Mouse (Mus musculus): ENCODE data around the gene Nrip1. TPM values are rescaled to one million over a fixed set of nuclear protein-coding genes. Genes with fewer than 3 reads are reported as not detected.
A peak's percentile ranks its signal among the peaks of the same experiment; 100 is the strongest.

Nrip1 gene
- polyA plus RNA-seq, 1 experiment from 2014 or later, result 28.5 TPM

DNA sequence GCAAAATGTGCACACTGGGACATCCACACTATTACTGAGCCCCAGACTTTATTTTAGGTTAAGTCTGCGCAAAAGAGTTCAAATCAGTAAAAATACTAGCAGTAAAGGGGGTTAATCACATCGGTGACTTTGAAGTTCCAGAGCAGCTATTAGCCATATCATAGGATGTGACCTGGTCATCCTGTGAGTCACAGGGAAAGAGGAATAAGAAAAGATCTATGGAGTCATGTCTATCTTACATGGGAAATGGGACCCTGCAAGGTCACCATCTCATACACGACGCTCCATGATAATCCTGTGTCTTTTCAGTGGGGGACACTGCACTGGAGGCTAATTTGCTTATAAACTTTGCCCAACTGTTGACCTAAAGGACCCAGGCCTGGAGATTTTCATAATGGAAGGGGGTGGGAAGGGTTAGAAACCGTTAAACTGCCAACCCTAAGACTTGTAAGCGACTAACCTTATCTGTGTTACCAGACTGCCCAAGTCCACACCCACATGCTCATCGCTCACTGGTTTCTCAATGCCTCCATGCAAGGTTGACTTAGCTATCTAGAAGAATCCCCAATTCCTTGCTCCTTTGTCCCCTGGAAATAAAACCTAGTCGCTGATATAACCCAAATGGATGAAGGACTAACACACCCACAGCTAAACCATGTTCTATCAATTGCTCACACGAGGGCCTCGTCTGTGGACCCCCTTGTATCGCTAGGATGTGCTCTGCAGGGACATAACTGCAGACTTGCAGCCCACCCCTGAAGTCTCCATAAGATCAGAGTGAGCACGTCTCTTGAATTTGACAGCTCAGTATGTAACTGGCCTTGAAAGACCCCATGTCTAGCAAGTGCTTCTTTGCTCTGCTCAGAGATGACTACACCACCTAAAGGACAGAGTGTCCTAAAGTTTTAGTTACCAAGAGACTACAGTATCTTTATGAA, 59.3 kb downstream of the Nrip1 start:
- Histone ChIP-seq H3K4me1 (replicated peaks) (peaks cover 18% of the 10 kb centered on the region), H3K27me3 (replicated peaks) (no peaks in the 10 kb centered on the region), H3K27ac (ENCODE audit: poor library complexity, severe bottlenecking) (peak overlapping the region; percentile 48), H3K9ac (no peak overlapping the region), H3K4me2 (no peak overlapping the region), H3K9me3 (replicated peaks) (no peaks in the 10 kb centered on the region), H3K36me3 (peaks cover 3% of the 10 kb centered on the region; the same call in 1 of the 2 replicates), H3K4me3 (no peak overlapping the region)
- 61% methylated on average over 12 of the region's 12 CpGs for WGBS
- ATAC-seq (ENCODE audit: insufficient number of reproducible peaks, low FRiP score), result peak; percentile 94

DNA sequence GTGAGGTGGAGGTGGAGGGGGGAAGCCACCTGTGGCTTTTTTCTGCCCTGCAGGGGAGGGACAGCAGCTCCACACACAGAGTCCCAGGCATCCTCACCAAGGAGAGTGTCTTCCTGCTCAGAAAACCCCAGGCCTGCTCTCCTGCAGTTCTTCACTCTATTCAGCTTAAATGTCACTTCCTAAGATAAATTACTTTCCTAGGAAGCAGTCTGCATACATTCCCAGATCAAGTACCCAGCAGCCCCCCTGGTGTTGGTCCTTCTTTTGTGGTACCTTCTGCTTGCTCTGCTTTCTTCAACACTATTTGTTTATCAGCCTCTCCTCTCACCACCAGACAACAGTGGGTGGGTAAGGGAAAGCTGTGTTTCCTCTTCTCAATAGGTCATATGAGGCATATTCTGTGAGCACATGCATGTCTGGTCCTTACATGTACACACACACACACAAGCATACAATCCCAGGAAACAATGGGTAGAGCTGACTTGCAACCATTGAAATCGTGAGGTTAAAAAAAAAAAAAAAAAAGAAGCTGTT, 60.7 kb downstream of the Nrip1 start:
- Histone ChIP-seq H3K27ac (ENCODE audit: poor library complexity, severe bottlenecking) (peak overlapping the region; percentile 23; the same call in 1 of the 2 replicates), H3K4me3 (no peak overlapping the region), H3K9me3 (replicated peaks) (no peaks in the 10 kb centered on the region), H3K9ac (no peak overlapping the region), H3K27me3 (replicated peaks) (no peaks in the 10 kb centered on the region), H3K4me1 (replicated peaks) (peaks cover 20% of the 10 kb centered on the region), H3K4me2 (no peak overlapping the region), H3K36me3 (peaks cover 7% of the 10 kb centered on the region)
- ATAC-seq (ENCODE audit: insufficient number of reproducible peaks, low FRiP score), result no peak; the same call in 1 of the 2 replicates
- 53% methylated on average over 1 of the region's 1 CpGs for WGBS

DNA sequence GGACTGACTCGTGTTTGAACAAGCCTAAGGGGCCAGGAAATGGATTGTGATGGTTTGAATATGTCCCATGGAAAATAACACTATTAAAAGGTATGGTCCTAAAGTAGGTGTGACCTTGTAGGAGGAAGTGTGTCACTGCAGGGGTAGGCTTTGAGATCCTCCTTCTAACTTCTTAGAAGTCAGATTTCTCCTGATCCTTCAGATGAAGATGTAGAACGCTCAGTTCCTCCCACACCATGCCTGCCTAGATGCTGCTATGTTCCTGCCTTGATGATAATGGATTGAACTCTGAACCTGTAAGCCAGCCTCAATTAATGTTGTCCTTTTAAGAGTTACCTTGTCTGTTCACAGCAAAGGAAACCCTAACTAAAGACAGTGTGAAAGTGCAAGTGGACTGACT, 62.8 kb downstream of the Nrip1 start:
- no peak for ATAC-seq (ENCODE audit: insufficient number of reproducible peaks, low FRiP score)
- no peak overlapping the region for H3K4me3 ChIP-seq
- no peak overlapping the region for H3K4me2 ChIP-seq
- H3K27ac ChIP-seq (ENCODE audit: poor library complexity, severe bottlenecking), result no peak overlapping the region
- no peak overlapping the region for H3K9ac ChIP-seq
- 84% methylated on average over 2 of the region's 2 CpGs for WGBS
- H3K4me1 ChIP-seq (replicated peaks), result peaks cover 25% of the 10 kb centered on the region
- H3K36me3 ChIP-seq, result peaks cover 7% of the 10 kb centered on the region
- no peaks in the 10 kb centered on the region for H3K27me3 ChIP-seq (replicated peaks)
- H3K9me3 ChIP-seq (replicated peaks), result no peaks in the 10 kb centered on the region

DNA sequence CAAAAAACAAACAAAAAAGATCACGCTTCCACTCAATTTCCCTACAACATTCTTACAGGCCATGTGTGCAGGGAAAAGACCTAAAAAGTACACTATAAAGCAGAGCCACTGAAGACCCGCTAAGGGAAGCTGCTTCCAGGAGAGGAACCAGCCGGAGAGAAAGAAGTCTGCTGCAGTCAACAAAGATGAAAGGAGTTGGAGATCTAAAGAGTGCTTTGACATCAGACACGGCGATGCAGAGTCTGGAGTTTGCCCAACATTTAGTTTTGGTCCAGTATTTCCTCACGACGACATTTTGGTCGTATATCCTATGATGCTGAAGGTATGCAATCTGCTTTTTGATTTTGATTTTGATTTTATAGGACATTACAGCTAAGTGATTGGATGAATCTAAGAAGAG, 63.3 kb downstream of the Nrip1 start:
- WGBS, result 84% methylated on average over 8 of the region's 8 CpGs
- H3K4me1 ChIP-seq (replicated peaks), result peaks cover 25% of the 10 kb centered on the region

DNA sequence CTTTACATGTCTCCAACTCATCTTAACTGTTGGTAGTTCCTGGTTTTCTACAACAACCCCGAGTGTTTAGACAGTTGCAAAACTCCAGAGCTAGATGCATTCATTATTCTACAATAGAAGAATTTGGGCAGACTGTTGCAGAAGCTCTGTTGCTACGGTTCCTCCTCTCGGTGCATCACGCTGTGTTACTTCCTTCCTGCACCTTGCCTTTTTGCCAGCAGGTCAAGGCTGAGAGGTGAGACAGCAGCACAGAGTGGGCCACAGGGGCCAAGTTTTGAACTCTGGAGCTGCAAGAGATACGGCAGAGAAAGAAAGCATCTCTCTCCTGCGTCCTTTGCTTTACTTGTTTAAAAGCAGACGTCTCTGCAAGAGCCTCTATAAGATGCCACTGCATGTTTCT, 64.3 kb downstream of the Nrip1 start:
- peaks cover 7% of the 10 kb centered on the region for H3K36me3 ChIP-seq
- H3K27ac ChIP-seq (ENCODE audit: poor library complexity, severe bottlenecking), result no peak overlapping the region
- H3K4me1 ChIP-seq (replicated peaks), result peaks cover 22% of the 10 kb centered on the region
- no peaks in the 10 kb centered on the region for H3K27me3 ChIP-seq (replicated peaks)
- ATAC-seq (ENCODE audit: insufficient number of reproducible peaks, low FRiP score), result no peak
- H3K4me3 ChIP-seq, result no peak overlapping the region
- H3K4me2 ChIP-seq, result no peak overlapping the region
- no peak overlapping the region for H3K9ac ChIP-seq
- no peaks in the 10 kb centered on the region for H3K9me3 ChIP-seq (replicated peaks)
- 84% methylated on average over 7 of the region's 7 CpGs for WGBS

More for the DNA sequence above, 63.3 kb downstream of the Nrip1 start:
- no peak for ATAC-seq (ENCODE audit: insufficient number of reproducible peaks, low FRiP score)
- no peaks in the 10 kb centered on the region for H3K9me3 ChIP-seq (replicated peaks)
- no peak overlapping the region for H3K4me2 ChIP-seq
- H3K36me3 ChIP-seq, result peaks cover 7% of the 10 kb centered on the region
- no peak overlapping the region for H3K4me3 ChIP-seq
- H3K9ac ChIP-seq, result no peak overlapping the region
- no peaks in the 10 kb centered on the region for H3K27me3 ChIP-seq (replicated peaks)
- H3K27ac ChIP-seq (ENCODE audit: poor library complexity, severe bottlenecking), result no peak overlapping the region

DNA sequence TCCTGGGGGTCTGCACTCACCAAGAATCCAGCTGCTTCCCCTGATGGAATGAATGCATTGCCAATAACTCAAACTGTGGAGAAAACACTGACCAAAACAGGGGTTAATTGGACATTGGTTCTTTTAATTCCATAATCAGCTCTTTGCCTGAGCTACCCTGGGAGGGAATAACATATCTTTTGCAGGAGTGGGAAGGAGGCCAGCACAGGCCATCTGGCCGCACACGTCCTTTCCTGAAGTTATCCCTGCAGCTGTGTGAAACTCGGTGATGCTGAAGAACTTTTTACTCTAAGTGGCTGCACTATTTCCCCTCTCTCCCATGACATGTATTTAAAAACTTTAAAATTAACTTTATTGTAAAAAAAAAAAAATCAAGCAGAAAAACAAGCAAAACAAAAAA, 66.6 kb downstream of the Nrip1 start:
- WGBS, result 41% methylated on average over 3 of the region's 3 CpGs
- H3K9me3 ChIP-seq (replicated peaks), result no peaks in the 10 kb centered on the region
- H3K4me3 ChIP-seq, result no peak overlapping the region
- no peak for ATAC-seq (ENCODE audit: insufficient number of reproducible peaks, low FRiP score)
- peaks cover 10% of the 10 kb centered on the region; the same call in 1 of the 2 replicates for H3K4me1 ChIP-seq (replicated peaks)
- no peak overlapping the region for H3K27ac ChIP-seq (ENCODE audit: poor library complexity, severe bottlenecking)
- H3K27me3 ChIP-seq (replicated peaks), result no peaks in the 10 kb centered on the region
- H3K36me3 ChIP-seq, result peaks cover 7% of the 10 kb centered on the region
- no peak overlapping the region for H3K4me2 ChIP-seq
- no peak overlapping the region for H3K9ac ChIP-seq

DNA sequence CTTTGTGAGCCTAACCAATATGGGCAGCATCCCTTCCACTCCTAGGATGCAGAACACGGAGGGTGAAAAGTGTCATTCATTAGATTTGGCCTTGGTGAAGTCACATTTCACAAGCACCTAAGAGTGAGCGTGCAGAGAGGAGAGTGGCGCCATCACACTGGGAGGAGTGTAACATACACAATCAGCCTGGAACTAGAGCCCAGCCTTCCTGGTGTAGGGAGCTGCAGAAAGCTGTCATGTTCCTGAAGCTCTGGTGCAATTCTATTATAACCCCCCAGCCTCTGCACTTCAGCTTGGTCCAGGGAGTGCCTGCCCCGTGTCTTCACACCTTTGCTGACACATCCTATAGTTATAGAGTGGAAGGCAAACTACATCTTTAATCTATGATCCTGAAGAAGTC, 67.2 kb downstream of the Nrip1 start:
- 84% methylated on average over 4 of the region's 4 CpGs for WGBS
- H3K9me3 ChIP-seq (replicated peaks), result no peaks in the 10 kb centered on the region
- no peak overlapping the region for H3K27ac ChIP-seq (ENCODE audit: poor library complexity, severe bottlenecking)
- peaks cover 13% of the 10 kb centered on the region; the same call in 1 of the 2 replicates for H3K4me1 ChIP-seq (replicated peaks)
- ATAC-seq (ENCODE audit: insufficient number of reproducible peaks, low FRiP score), result no peak
- no peak overlapping the region for H3K4me3 ChIP-seq
- H3K27me3 ChIP-seq (replicated peaks), result no peaks in the 10 kb centered on the region
- H3K4me2 ChIP-seq, result no peak overlapping the region
- H3K36me3 ChIP-seq, result peaks cover 7% of the 10 kb centered on the region
- H3K9ac ChIP-seq, result no peak overlapping the region

DNA sequence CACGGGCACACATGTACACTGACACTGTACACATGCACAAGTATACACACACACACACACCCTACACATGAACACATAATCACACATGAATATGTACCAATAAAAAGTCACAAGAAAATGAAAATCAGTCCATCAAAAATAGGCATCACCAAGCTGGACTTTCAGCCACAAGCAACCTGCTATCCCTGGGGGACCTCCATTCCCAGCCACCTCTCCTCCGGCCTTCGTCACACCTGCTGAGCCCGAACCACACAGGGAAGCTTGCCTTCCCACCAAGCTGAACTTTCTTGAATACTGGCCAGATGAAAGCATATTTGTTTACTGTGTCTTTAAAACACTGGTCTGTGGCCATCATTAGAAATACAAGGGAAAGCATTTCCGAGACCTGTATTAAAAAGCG, 70.2 kb downstream of the Nrip1 start:
- Histone ChIP-seq H3K27me3 (replicated peaks) (no peaks in the 10 kb centered on the region), H3K4me3 (no peak overlapping the region), H3K4me1 (replicated peaks) (peaks cover 13% of the 10 kb centered on the region), H3K9ac (no peak overlapping the region), H3K36me3 (no peaks in the 10 kb centered on the region), H3K27ac (ENCODE audit: poor library complexity, severe bottlenecking) (no peak overlapping the region), H3K4me2 (no peak overlapping the region), H3K9me3 (replicated peaks) (no peaks in the 10 kb centered on the region)
- no peak for ATAC-seq (ENCODE audit: insufficient number of reproducible peaks, low FRiP score)
- 91% methylated on average over 6 of the region's 6 CpGs for WGBS

DNA sequence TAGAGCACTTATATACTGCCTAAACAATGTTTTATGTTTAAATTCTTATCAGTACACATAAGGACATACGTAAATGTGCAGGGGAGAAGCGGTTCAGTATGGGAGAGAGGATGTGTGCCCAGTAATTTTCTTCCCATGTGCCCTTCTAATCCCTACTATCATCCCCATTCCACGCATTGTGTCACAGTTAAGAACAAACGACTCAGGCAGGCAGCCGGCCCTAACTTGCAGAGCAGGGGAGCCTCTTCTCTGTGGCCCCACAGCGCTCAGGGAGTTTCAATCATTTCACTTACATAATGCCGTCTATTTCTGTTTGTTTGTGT, 71.9 kb downstream of the Nrip1 start:
- no peak overlapping the region for H3K27ac ChIP-seq (ENCODE audit: poor library complexity, severe bottlenecking)
- no peak for ATAC-seq (ENCODE audit: insufficient number of reproducible peaks, low FRiP score)
- 71% methylated on average over 7 of the region's 7 CpGs for WGBS

DNA sequence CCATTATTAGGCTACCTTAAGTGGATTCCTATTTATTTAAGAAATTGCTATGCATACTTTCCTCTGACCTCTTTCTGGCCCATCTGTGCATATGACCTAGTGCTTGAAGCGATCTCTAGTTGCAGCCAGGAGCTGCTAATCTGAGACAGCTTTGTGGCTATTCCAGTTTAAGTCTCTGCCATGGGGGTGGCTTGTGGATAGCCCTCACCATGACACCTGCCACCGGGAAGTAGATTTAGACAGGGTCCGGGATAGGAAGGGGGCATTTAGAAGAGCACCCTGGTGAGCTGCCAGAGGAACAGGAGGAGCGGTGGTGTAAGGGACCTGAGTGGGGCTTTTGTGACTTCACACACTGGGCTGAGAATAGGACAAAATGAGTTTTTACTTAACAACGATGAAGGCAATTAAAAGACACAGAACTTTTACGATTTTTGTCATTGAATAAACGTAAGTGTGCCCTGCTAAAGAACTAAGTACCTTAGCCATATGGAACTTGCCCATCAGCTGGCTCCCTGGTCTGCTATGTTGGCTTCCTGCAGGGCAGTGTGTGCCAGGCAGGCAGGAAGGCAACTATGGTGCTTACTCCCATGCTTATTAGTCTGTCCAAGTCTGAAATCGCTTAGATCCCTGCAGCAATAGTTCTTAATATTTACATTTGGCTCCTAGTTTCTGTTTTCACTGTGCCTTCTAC, 72.4 kb downstream of the Nrip1 start:
- H3K9me3 ChIP-seq (replicated peaks), result no peaks in the 10 kb centered on the region
- no peak overlapping the region for H3K9ac ChIP-seq
- H3K4me3 ChIP-seq, result no peak overlapping the region
- no peak overlapping the region for H3K4me2 ChIP-seq
- no peak for ATAC-seq (ENCODE audit: insufficient number of reproducible peaks, low FRiP score)
- H3K4me1 ChIP-seq (replicated peaks), result peaks cover 10% of the 10 kb centered on the region
- H3K27ac ChIP-seq (ENCODE audit: poor library complexity, severe bottlenecking), result no peak overlapping the region
- WGBS, result 81% methylated on average over 8 of the region's 8 CpGs
- no peaks in the 10 kb centered on the region for H3K27me3 ChIP-seq (replicated peaks)
- H3K36me3 ChIP-seq, result no peaks in the 10 kb centered on the region

More for the DNA sequence above, 71.9 kb downstream of the Nrip1 start:
- Histone ChIP-seq H3K9ac (no peak overlapping the region), H3K36me3 (no peaks in the 10 kb centered on the region), H3K9me3 (replicated peaks) (no peaks in the 10 kb centered on the region), H3K4me1 (replicated peaks) (peaks cover 13% of the 10 kb centered on the region), H3K4me2 (no peak overlapping the region), H3K4me3 (no peak overlapping the region), H3K27me3 (replicated peaks) (no peaks in the 10 kb centered on the region)

DNA sequence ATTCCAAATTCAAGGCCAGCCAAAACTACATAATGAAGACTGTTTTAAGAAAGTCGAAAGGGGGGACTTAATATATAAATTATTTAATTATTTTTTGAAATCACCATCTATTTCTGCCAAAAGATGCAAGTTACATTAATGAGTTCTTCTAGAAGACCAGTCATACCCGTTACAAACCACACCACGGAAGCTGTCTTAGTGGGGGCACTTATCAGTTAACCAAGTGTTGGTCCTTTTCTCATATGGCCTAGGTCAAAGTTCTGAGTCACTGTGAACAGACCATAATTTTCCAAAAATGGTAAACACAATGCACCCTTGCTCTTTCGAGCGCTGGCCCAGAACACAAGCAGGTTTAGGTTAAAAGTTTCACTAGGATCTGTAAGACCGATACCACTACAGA, 73.2 kb downstream of the Nrip1 start:
- Histone ChIP-seq H3K4me3 (no peak overlapping the region), H3K4me1 (replicated peaks) (peaks cover 11% of the 10 kb centered on the region), H3K9me3 (replicated peaks) (no peaks in the 10 kb centered on the region), H3K9ac (no peak overlapping the region), H3K27ac (ENCODE audit: poor library complexity, severe bottlenecking) (no peak overlapping the region), H3K36me3 (no peaks in the 10 kb centered on the region), H3K4me2 (no peak overlapping the region), H3K27me3 (replicated peaks) (no peaks in the 10 kb centered on the region)
- peak; percentile 46; the same call in 1 of the 2 replicates for ATAC-seq (ENCODE audit: insufficient number of reproducible peaks, low FRiP score)
- WGBS, result 86% methylated on average over 6 of the region's 6 CpGs
